Comparison of ENCODE assay signal across 16 mouse cellular contexts in genomic region chr6:92010895-92011294, GRCm38 (mm10). TPM values are rescaled to one million over a fixed set of nuclear protein-coding genes. Genes with fewer than 3 reads are reported as not detected.
"Had no signal": no experiment of that assay in that cellular context is flagged by ENCODE, and none has a peak within 500 bp of the region (broad histone marks: within the 10 kb centered on the region; RNA-seq: fewer than 3 reads in every experiment).

No protein-coding gene starts in this region.

- H3K27ac ChIP-seq: layer of hippocampus, adult 2 months; liver, embryonic 13.5 days; lung, embryonic 15.5 days; macrophage; stomach, embryonic 15.5 days had no signal

- ATAC-seq: liver, postnatal 0 days; midbrain, embryonic 16.5 days had no signal

- H3K4me3 ChIP-seq: layer of hippocampus, adult 2 months; liver, embryonic 13.5 days; lung, embryonic 15.5 days; megakaryocyte, embryonic 14.5 days; stomach, embryonic 15.5 days had no signal

- DNase-seq: kidney, postnatal 10 days; kidney, postnatal 4 days; liver; liver, embryonic 13.5 days; liver, postnatal 0 days; lung, postnatal 14 days; right cerebral cortex, postnatal 14 days; thymus, adult 2 months; thymus, postnatal 25 days had no signal

- H3K36me3 ChIP-seq: liver, embryonic 13.5 days; lung, embryonic 15.5 days; stomach, embryonic 15.5 days had no signal

- H3K4me2 ChIP-seq: liver, embryonic 13.5 days; lung, embryonic 15.5 days; midbrain, embryonic 11.5 days; stomach, embryonic 15.5 days had no signal

- H3K4me1 ChIP-seq: stomach, embryonic 15.5 days had no signal

- H3K9ac ChIP-seq: liver, embryonic 13.5 days; liver, postnatal 0 days; lung, embryonic 15.5 days; stomach, embryonic 15.5 days had no signal

- H3K27me3 ChIP-seq: liver, embryonic 13.5 days; lung, embryonic 15.5 days; stomach, embryonic 15.5 days had no signal

- H3K9me3 ChIP-seq: liver, embryonic 13.5 days; lung, embryonic 15.5 days; megakaryocyte, embryonic 14.5 days; stomach, embryonic 15.5 days had no signal

RNA-seq across cellular contexts. Expression of gene Fgd5, which starts 32.2 kb away (rescaled TPM):
- polyA plus RNA-seq: macrophage had no signal
